Mouse (Mus musculus) myocyte (in vitro differentiated cells): ENCODE results near the gene Hyal3. TPM values are rescaled to one million over a fixed set of nuclear protein-coding genes. Genes with fewer than 3 reads are reported as not detected.

ENCODE experiments used
- H3K27me3 ChIP-seq: one replicate; pipeline ENCODE4 v1.6.1; 2011; ENCODE audit not compliant: control insufficient read depth, insufficient read depth, insufficient read length
- H3K36me3 ChIP-seq: one replicate; pipeline ENCODE4 v1.6.1; 2011; ENCODE audit not compliant: control insufficient read depth, insufficient read depth
- H3K4me2 ChIP-seq: one replicate; pipeline ENCODE4 v1.6.1; 2011; ENCODE audit warnings: low read depth, control low read depth
- H3K4me3 ChIP-seq: one replicate; pipeline ENCODE4 v1.5.1; 2011; ENCODE audit warnings: mild to moderate bottlenecking, control low read depth, moderate library complexity
- H3K79me2 ChIP-seq: one replicate; pipeline ENCODE4 v1.6.1; 2011; ENCODE audit not compliant: control insufficient read depth, insufficient read depth
- H3ac ChIP-seq: one replicate; pipeline ENCODE4 v1.6.1; 2011; ENCODE audit not compliant: control insufficient read depth, insufficient read length
- CEBPB ChIP-seq: IDR thresholded peaks from 2 replicates; pipeline ENCODE4 v1.6.1; 2011; ENCODE audit warnings: mild to moderate bottlenecking, moderate library complexity; ENCODE audit not compliant: poor library complexity, insufficient read depth, severe bottlenecking
- E2F4 ChIP-seq: IDR thresholded peaks from one replicate; pipeline ENCODE4 v1.6.1; 2011; ENCODE audit warnings: mild to moderate bottlenecking, control low read depth, moderate library complexity; ENCODE audit not compliant: insufficient read depth
- MAX ChIP-seq: IDR thresholded peaks from one replicate; pipeline ENCODE4 v1.6.1; 2011; ENCODE audit warnings: low read depth, mild to moderate bottlenecking, control low read depth
- MYOD1 ChIP-seq, 3 experiments: IDR thresholded peaks; one replicate each; pipeline ENCODE4 v1.6.1; 2011; ENCODE audit warnings: control low read depth in 2 of 3, low read depth in 2 of 3, mild to moderate bottlenecking in 2 of 3, moderate library complexity in 1 of 3; ENCODE audit not compliant: insufficient read length in 2 of 3, control insufficient read depth in 1 of 3
- MYOG ChIP-seq, 3 experiments: IDR thresholded peaks; one replicate each; pipeline ENCODE4 v1.6.1; 2011; ENCODE audit warnings: control low read depth in 2 of 3, low read depth in 2 of 3, mild to moderate bottlenecking in 2 of 3; ENCODE audit not compliant: insufficient read length in 2 of 3, control insufficient read depth in 1 of 3, insufficient read depth in 1 of 3
- POLR2A ChIP-seq: IDR thresholded peaks from one replicate; pipeline ENCODE4 v1.6.1; 2011; ENCODE audit warnings: low read depth, mild to moderate bottlenecking, control low read depth, moderate library complexity; ENCODE audit not compliant: insufficient read length
- POLR2AphosphoS2 ChIP-seq: IDR thresholded peaks from one replicate; pipeline ENCODE4 v1.6.1; 2011; ENCODE audit warnings: low read depth, control low read depth; ENCODE audit not compliant: insufficient read length
- REST ChIP-seq: IDR thresholded peaks from one replicate; pipeline ENCODE4 v1.6.1; 2011; ENCODE audit warnings: mild to moderate bottlenecking, control low read depth, moderate library complexity; ENCODE audit not compliant: insufficient read depth, insufficient read length
- SRF ChIP-seq: IDR thresholded peaks from one replicate; pipeline ENCODE4 v1.6.1; 2011; ENCODE audit warnings: low read depth; ENCODE audit not compliant: control insufficient read depth, insufficient read length
- TCF12 ChIP-seq: IDR thresholded peaks from one replicate; pipeline ENCODE4 v1.6.1; 2011; ENCODE audit warnings: mild to moderate bottlenecking, control low read depth; ENCODE audit not compliant: poor library complexity, insufficient read depth, severe bottlenecking
- TCF3 ChIP-seq: IDR thresholded peaks from one replicate; pipeline ENCODE4 v1.6.1; 2011; ENCODE audit warnings: low read depth, control low read depth; ENCODE audit not compliant: insufficient read length
- USF1 ChIP-seq: IDR thresholded peaks from one replicate; pipeline ENCODE4 v1.6.1; 2011; ENCODE audit warnings: low read depth, mild to moderate bottlenecking, control low read depth, moderate library complexity
- polyA plus RNA-seq: library from polyadenylated mRNA; unstranded; fragments of >200 nt; fragmentation: generic; extraction: Trizol; gene quantifications from one replicate; pipeline ENCODE4 v1.2.1, GENCODE M21; 2012; ENCODE audit warnings: missing spikeins

Hyal3 gene
- polyA plus RNA-seq, 1 experiment, result 0.43 TPM

DNA sequence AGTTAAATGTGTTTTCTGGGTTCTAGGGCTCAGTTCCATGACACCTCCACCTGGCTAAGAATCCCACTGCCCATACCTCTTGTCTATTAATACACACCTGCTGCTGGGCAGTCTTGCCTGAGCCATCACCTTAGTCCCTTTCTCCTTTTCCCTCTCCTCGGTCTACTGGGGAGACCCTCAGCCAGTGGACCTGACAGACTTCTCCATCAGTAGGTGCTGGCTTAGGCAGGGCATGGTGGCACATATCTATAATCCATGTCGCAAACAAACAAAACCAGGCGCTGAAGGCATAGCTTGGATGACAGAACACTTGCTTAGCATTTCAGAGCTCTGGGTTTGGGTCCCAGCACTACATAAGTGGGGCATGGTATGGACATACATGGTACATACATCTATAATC, 41.9 kb upstream of the Hyal3 start:
- no peak overlapping the region for H3ac ChIP-seq
- no peak for TF ChIP-seq CEBPB
- H3K4me3 ChIP-seq, result no peak overlapping the region
- H3K27me3 ChIP-seq, result no peaks in the 10 kb centered on the region
- H3K36me3 ChIP-seq, result peaks cover 10% of the 10 kb centered on the region
- peaks cover 34% of the 10 kb centered on the region for H3K79me2 ChIP-seq
- H3K4me2 ChIP-seq, result no peak overlapping the region

DNA sequence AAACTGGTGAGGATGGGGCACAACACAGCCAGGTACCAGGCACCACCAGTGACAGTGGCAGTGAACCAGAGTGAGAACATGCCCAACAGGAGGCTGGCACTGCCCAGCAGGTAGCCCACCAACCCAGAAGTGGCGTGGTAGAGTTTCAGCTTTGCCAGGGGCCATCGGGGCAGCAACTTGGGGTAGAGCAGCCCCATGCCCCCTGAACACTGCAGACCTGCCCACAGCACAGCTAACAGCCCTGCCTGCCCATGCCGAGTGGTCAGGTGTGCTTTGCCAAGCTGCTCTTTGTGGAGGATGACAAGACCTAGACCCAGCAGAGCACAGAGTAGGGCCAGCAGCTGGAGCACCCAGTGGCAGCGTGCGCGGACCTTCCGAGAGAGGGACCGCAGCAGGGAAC, 40.7 kb upstream of the Hyal3 start:
- Histone ChIP-seq H3K36me3 (peaks cover 10% of the 10 kb centered on the region), H3K27me3 (no peaks in the 10 kb centered on the region), H3K4me2 (no peak overlapping the region), H3K79me2 (peaks cover 26% of the 10 kb centered on the region), H3K4me3 (no peak overlapping the region), H3ac (no peak overlapping the region)
- TF ChIP-seq E2F4 (no peak), POLR2AphosphoS2 (peak; percentile 70), TCF12 (no peak), POLR2A (peak; percentile 24), USF1 (no peak), MAX (no peak)

DNA sequence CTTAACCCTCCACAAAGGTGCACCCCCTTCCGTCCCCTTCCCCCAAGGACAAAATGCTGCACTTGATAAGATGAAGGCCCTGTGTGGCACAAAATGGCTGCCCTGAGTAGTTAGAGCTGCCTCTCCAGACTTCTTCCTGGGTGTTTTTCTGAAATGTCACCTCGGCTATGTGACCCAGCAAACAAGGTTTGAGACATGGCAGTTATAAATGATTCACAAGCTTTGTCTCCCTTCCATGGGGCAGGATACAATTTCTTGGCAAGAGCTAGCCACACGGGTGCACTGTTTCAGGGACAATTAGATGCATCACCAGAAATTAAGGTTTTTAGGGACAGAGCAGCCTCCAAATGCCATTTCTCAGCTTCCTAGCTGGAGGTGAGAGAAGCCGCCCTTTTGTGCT, 40.2 kb upstream of the Hyal3 start:
- Histone ChIP-seq H3ac (no peak overlapping the region), H3K4me3 (no peak overlapping the region), H3K4me2 (no peak overlapping the region), H3K36me3 (peaks cover 10% of the 10 kb centered on the region), H3K27me3 (no peaks in the 10 kb centered on the region), H3K79me2 (peaks cover 21% of the 10 kb centered on the region)
- TF ChIP-seq MYOG (IDR thresholded peaks at IDR 0.05; ENCODE audit: control insufficient read depth in 1 of 3, insufficient read depth in 1 of 3, insufficient read length in 2 of 3, low read depth in 2 of 3) (no peak), MYOD1 (IDR thresholded peaks at IDR 0.05; ENCODE audit: control insufficient read depth in 1 of 3, insufficient read length in 2 of 3, low read depth in 2 of 3) (no peak), MAX (no peak), E2F4 (no peak), POLR2AphosphoS2 (no peak), REST (no peak), TCF12 (no peak), USF1 (no peak), CEBPB (no peak), POLR2A (no peak), TCF3 (no peak), SRF (no peak)

DNA sequence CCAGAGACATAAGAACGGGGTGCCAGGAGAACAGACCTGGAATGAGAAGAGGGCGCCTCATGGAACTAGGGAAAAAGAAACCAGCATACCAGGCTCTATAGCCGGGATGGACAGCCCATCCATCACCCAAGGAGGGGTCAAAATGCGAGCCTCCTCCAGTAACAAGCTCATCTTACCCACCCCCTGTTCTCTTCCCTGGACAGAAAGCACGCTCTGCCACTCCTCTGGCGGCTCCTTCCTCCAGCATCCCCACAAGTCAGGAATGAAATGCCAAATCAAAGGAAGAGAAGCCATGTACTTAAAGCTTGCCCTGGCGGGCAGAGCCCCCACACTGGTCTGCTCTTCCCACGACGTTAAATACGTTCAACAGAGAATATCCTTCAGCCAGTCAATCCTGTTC, 39.6 kb upstream of the Hyal3 start:
- peaks cover 15% of the 10 kb centered on the region for H3K79me2 ChIP-seq
- H3K36me3 ChIP-seq, result peaks cover 10% of the 10 kb centered on the region
- no peaks in the 10 kb centered on the region for H3K27me3 ChIP-seq
- peak overlapping the region; percentile 97 for H3K4me2 ChIP-seq
- no peak for TF ChIP-seq E2F4
- TF ChIP-seq CEBPB, result no peak
- TF ChIP-seq POLR2A, result no peak
- no peak for TF ChIP-seq MYOG (IDR thresholded peaks at IDR 0.05; ENCODE audit: control insufficient read depth in 1 of 3, insufficient read depth in 1 of 3, insufficient read length in 2 of 3, low read depth in 2 of 3)
- no peak for TF ChIP-seq SRF
- no peak for TF ChIP-seq POLR2AphosphoS2
- TF ChIP-seq TCF3, result no peak
- TF ChIP-seq REST, result no peak
- no peak for TF ChIP-seq USF1
- no peak for TF ChIP-seq TCF12
- TF ChIP-seq MYOD1 (IDR thresholded peaks at IDR 0.05; ENCODE audit: control insufficient read depth in 1 of 3, insufficient read length in 2 of 3, low read depth in 2 of 3), result no peak
- no peak for TF ChIP-seq MAX
- H3K4me3 ChIP-seq, result peak overlapping the region; percentile 76
- H3ac ChIP-seq, result no peak overlapping the region

DNA sequence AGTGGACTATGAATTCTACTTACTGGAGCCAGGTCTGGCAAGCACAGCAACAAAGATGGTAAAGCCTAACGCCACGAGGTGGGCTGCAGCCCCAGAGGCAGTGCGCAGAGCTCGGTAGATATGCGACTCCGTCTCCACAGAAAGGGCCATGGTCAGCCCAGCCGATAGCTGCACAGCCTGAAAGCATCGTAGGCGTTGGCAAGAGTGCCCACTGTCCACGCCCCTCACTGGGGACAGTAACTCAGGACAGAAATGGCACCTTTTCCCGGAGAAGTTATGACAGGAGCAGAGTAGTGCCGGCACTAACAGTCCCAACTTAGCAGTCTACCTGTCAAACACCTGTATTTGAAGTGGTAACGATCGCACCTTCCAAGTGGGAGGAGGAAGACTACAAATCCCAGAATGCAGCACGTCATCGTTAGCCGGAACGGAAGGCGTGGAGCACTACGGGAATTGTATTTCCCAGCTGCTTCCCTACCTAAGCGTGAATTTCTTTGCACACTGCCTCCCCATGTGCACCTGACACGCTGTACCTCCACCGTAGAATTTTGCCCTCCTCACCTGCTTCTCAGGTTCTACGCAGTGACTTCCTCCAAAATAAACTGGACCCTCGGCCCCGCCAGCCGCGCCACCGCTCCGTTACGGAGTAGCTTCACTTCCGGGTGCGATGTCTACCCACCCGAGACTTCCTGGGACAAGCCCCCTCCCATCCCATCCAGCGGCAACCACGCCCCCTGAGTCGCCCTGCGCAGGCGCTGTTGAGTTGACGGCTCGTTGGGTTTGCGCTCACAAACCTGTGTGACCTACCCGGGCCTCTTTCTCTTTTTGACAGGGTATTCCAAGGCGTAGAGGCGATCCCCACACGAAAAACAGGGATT, 38.9 kb upstream of the Hyal3 start, which contains the start of the genes Cyb561d2 and Nprl2:
Gene Cyb561d2 (minus strand): TSS at position 720 of the 878 bp plus-strand sequence.
Gene Nprl2 (plus strand): TSS at position 753 of the 878 bp plus-strand sequence.
- TF ChIP-seq POLR2AphosphoS2 (peak; percentile 20), SRF (no peak), TCF12 (no peak), REST (no peak)
- Histone ChIP-seq H3K4me3 (peak within 1 kb of the TSS; percentile 76), H3K79me2 (peaks cover 12% of the 10 kb centered on the region), H3K36me3 (peaks cover 10% of the 10 kb centered on the region), H3K27me3 (no peaks in the 10 kb centered on the region), H3K4me2 (peak within 1 kb of the TSS; percentile 97), H3ac (peak within 1 kb of the TSS; percentile 24)
